Mouse (Mus musculus): ENCODE measurements around the gene Pcbp2.

The Pcbp2 gene

GRCm38 (mm10) chr15:102470183-102470604 lies at the start of gene Pcbp2:
Gene Pcbp2 (plus strand): TSS chr15:102470539.
- in situ Hi-C loops (cut with MboI, MseI), result loop anchor here (5.0 kb wide), 1 partner anchor 47 kb away; the partner anchor contains the start of genes Map3k12 and Tarbp2

- in situ Hi-C loops (cut with MboI, MseI), result loop anchor here (25.0 kb wide), 1 partner anchor 841 kb away; the partner anchor contains the start of genes Copz1 and Nfe2
Observed at GRCm38 (mm10) chr15:102420986-102421385, 49.4 kb upstream of the Pcbp2 start.

- in situ Hi-C loops (cut with MboI, MseI), result loop anchor here (25.0 kb wide), 1 partner anchor 841 kb away; the partner anchor contains the start of genes Copz1 and Nfe2
Observed at GRCm38 (mm10) chr15:102421437-102421836, 48.9 kb upstream of the Pcbp2 start.

GRCm38 (mm10) chr15:102423602-102424240 lies 46.6 kb upstream of the Pcbp2 start:
- in situ Hi-C loops (cut with MboI, MseI), result loop anchor here (25.0 kb wide), 1 partner anchor 839 kb away; the partner anchor contains the start of genes Copz1 and Nfe2

GRCm38 (mm10) chr15:102424657-102425056 lies 45.7 kb upstream of the Pcbp2 start:
- in situ Hi-C loops (cut with MboI, MseI), result loop anchor here (25.0 kb wide), 1 partner anchor 838 kb away; the partner anchor contains the start of genes Copz1 and Nfe2

GRCm38 (mm10) chr15:102426963-102427362 lies 43.4 kb upstream of the Pcbp2 start:
- in situ Hi-C loops (cut with MboI, MseI), result no loop called here

GRCm38 (mm10) chr15:102432046-102432445 lies 38.3 kb upstream of the Pcbp2 start:
- in situ Hi-C loops (cut with MboI, MseI), result no loop called here

DNA sequence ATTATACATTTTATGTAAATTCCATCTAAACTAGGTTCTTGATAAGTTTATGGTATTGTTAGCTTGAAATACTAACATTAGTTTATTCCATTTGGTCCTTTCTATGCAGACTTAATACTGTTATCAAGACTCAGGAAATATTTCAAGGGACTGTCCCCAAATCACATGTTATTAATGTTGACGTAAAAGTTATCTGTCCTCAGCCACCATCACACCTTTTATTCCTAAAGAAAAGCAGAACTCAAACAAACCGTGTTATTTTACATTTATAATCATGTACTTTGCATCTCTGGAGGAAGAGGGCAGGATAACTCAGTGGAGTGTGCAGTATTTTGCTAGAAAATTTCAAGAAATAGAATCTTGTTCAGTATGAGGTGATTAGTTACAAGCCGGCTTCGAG lies 37.2 kb upstream of the Pcbp2 start:
- in situ Hi-C loops (cut with MboI, MseI), result no loop called here

DNA sequence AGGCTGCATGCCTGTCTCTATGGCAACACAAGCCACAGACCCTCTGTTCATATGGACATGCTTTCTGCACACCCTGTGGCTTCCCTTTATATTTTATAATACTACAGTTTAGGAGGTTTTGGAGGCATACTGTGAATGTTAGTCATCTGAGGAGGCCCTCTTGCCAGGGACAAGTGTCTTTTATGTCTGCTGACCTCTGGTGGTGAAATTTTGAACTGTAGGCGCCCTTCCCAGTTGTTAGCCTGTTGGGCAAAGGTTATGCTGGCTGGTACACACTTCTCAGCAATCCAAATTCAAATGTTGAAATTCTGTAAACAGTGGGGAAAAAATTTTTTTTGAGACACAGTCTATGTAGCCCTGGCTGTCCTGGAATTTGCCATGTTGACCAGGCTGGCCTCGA lies 27.8 kb upstream of the Pcbp2 start:
- in situ Hi-C loops (cut with MboI, MseI), result no loop called here

GRCm38 (mm10) chr15:102445146-102445545 lies 25.2 kb upstream of the Pcbp2 start, which contains the start of gene Amhr2:
Gene Amhr2 (plus strand): TSS chr15:102445367.
- in situ Hi-C loops (cut with MboI, MseI), result loop anchor here (5.0 kb wide), 1 partner anchor 68 kb away; no protein-coding TSS in a partner anchor

DNA sequence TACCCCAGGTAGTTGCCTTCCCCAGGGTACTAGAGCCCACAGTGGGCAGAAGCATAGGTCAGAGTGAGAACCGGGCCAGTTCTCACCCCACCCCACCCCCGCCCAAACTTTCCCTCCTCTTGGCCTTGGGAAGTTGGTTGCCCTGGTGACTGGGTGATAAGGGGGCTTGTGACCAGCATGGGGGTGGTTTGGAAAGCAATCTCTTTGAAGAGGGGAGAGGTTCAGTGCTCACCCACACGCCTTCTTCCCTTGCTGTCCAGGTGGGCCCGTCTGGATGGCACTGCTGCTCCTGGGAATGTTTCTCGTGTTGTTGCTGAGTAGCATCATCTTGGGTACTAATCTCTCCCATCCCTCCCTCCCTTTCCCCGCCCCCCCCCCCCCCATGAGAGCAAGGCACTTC lies 23.9 kb upstream of the Pcbp2 start:
- in situ Hi-C loops (cut with MboI, MseI), result loop anchor here (5.0 kb wide), 1 partner anchor 69 kb away; no protein-coding TSS in a partner anchor

- in situ Hi-C loops (cut with MboI, MseI), result loop anchor here (5.0 kb wide), 1 partner anchor 72 kb away; no protein-coding TSS in a partner anchor
Observed at GRCm38 (mm10) chr15:102449366-102449765, 21.0 kb upstream of the Pcbp2 start.

DNA sequence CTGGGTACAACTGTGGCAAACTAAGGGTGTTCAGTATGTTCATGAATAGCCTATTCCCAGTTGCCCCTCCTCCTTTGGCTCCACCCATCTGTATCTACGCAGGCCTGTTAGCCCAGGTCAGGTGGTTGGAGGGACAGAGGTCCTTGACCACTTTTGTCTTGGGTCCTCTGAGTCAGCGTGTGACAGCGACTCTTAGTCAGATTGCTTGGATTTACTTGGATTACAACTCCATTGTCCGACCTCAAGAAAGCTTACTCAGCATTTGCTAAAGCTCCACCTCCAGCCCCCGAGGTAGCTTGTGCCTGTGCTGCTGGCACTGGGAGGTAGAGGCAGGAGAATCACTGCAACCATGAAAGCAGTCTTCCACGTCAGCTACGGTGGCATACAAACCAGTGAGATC lies 19.4 kb upstream of the Pcbp2 start:
- in situ Hi-C loops (cut with MboI, MseI), result loop anchor here (10.0 kb wide), 1 partner anchor 214 kb away; no protein-coding TSS in a partner anchor

DNA sequence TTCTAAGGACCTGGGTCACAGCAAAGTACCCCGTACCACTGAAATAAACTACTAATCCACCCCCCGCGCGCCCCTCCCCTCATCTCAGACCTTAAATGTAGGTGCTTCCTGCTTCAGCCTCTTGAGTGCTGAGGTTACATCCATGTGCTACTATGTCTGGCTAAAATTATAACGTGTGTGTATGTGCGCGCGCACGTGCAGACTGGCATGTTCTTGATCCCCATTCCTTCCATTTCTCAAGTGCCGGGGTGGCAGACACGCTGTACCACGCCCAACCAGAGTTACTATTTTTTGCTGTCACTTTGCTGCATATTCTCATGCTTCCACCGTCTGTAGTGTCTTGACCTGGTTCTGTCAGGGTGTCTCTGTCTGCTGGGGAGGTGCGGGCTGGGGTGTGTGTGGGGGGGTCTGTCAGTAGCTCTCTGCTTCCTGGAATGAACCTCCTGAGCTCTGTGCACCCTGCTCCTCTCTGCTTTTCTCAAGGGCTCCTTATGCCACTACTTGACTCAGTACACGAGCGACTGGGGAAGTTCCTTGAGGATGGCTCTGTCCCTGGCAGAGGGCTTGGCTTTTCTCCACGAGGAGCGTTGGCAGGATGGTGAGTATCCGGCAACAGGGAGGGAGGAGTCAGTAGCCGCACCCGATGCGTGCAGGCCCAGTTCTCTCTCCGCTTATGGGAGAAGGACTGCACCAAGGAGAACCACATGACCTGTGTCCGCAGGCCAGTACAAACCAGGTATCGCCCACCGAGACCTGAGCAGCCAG lies 18.5 kb upstream of the Pcbp2 start:
- in situ Hi-C loops (cut with MboI, MseI), result loop anchor here (10.0 kb wide), 1 partner anchor 213 kb away; no protein-coding TSS in a partner anchor

- in situ Hi-C loops (cut with MboI, MseI), result loop anchor here (10.0 kb wide), 1 partner anchor 209 kb away; no protein-coding TSS in a partner anchor
Observed at GRCm38 (mm10) chr15:102455993-102456392, 14.3 kb upstream of the Pcbp2 start.

DNA sequence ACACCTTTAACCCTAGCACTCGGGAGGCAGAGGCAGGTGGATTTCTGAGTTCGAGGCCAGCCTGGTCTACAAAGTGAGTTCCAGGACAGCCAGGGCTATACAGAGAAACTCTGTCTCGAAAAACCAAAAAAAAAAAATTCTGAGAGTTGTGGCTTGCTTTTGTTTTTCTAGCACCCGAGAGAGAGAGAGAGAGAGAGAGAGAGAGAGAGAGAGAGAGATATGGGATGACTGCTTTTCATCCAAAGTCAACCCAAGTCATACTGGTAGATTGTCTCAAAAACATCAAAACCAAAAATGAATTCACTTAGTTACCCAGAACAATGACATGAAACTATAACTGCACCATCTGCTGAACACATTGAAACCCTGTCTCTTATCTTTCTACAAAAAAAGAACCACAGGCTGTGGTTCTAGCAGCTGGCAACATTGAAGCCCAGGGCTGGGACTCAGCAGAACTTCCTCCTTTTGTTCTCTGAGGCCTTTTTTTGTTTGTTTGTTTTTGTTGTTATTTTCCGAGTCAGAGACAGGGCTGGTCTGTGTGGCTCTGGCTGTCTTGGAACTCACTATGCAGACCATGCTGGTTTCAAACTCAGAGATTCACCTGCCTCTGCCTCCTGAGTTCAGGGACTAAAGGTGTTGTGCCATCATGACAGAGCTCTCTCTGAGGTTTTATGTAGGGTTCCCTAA lies 12.1 kb upstream of the Pcbp2 start:
- in situ Hi-C loops (cut with MboI, MseI), result loop anchor here (10.0 kb wide), 1 partner anchor 207 kb away; no protein-coding TSS in a partner anchor

DNA sequence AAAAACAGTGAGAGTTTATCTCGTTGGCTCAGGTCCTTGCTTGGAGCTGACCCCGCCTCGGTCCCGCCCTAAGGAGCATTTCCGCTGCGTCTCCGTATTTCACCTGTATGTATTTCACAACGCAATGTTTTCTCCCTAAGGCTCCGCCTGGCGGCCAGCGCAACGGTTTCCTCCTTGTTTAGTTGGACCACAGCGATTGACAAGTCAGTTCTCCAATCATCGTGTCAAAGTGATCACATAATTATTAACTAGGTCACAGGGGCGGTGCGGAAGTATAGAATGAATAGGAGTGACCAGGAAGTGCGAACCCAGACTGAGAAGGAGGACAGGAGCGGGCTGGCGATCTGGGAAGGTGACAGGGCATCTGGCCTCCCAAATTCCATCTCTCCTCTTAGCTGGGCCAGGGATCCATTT lies 11.4 kb upstream of the Pcbp2 start, which contains the start of gene Prr13:
TSS of gene Prr13 (plus strand) at position 125 of the 414 bp plus-strand sequence.
- in situ Hi-C loops (cut with MboI, MseI), result loop anchor here (10.0 kb wide), 1 partner anchor 206 kb away; no protein-coding TSS in a partner anchor

DNA sequence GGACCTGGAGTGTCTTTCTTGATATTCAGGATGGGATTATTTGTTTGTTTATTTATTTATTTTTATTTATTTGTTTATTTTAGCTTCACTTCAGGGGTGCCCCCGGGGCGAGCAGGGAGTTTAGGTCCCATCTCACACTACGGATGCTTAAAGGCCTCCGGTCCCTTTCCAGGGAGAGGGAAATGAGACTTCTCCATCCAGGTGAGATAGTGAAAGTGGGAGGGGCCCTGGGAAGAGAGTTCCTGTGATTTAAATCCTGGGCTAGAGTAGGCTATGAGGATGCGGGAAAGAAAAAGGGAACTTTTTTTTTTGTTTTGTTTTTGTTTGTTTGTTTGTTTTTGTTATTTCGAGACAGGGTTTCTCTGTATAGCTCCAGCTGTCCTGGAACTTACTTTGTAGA lies 11.0 kb upstream of the Pcbp2 start:
- in situ Hi-C loops (cut with MboI, MseI), result loop anchor here (10.0 kb wide), 1 partner anchor 205 kb away; no protein-coding TSS in a partner anchor

DNA sequence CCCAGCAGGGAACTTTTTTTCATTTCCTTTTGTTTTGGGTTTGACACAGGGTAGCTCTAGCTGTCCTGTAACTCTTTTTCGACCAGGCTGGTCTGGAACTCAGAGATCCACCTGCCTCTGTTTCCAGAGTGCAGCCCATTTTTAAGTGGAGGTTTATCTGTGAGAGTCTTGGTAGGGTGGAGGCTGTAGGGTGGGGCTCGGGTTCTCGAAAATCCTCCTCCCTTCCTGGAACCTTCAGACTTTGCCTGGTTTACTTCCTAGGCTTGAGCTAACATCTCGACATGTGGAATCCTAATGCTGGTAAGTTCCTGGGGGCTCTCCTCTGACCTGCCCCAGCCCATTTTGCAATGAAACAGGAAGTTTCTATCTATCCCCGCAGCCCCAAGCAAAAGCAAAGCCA lies 10.5 kb upstream of the Pcbp2 start:
- in situ Hi-C loops (cut with MboI, MseI), result loop anchor here (10.0 kb wide), 2 partner anchors 205 to 465 kb away; no protein-coding TSS in a partner anchor

DNA sequence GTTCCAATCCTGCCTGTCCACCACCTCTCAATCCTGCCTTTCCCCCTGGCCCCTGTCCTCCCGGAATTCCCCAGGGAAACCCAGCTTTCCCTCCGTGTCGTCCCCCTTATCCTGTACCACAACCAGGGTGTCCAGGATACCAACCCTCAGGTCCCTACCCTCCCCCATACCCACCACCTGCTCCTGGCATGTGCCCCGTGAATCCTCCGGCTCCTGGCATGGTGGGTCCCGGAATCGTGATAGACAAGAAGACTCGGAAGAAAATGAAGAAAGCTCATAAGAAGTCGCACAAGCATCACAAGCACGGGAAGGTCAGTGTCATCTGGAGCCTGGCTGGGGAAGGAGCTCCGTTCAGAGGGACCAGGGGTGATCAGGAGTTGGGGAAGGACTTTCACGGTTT lies 9.9 kb upstream of the Pcbp2 start:
- in situ Hi-C loops (cut with MboI, MseI), result loop anchor here (10.0 kb wide), 1 partner anchor 466 kb away; no protein-coding TSS in a partner anchor

DNA sequence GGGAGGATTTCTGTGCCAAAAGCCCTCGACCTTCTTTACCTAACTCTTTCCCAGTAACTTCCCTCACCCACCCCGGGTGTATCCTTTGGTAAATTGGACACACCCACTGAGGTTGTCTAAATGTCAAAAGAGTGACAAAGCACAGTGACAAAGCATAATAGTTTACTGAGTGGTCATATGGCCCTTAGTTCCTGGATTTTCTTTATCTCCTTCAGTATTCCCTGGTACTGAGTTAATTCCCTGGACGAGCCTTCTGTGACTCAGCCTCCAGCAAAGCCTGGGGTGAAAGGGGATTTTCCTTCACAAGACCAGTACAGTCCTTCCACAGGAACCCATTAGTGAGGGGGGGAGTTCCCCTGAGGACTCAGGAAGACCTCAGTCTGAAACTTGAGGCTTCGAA lies 9.4 kb upstream of the Pcbp2 start:
- in situ Hi-C loops (cut with MboI, MseI), result loop anchor here (10.0 kb wide), 1 partner anchor 466 kb away; no protein-coding TSS in a partner anchor
